In genomic region chr7:100673452-100673851, GRCm38 (mm10) we compare ENCODE assay signal across 24 mouse cellular contexts. TPM values are rescaled to one million over a fixed set of nuclear protein-coding genes. Genes with fewer than 3 reads are reported as not detected.
DNase-seq lines count a peak whose midpoint lies in the region; ATAC-seq and TF ChIP-seq lines count a peak whose summit lies in the region.
"Had no signal": no experiment of that assay in that cellular context is flagged by ENCODE, and none has a peak within 500 bp of the region (broad histone marks: within the 10 kb centered on the region; RNA-seq: fewer than 3 reads in every experiment).

No protein-coding gene starts in this region.

- H3K4me1 ChIP-seq in forebrain, postnatal 0 days (ENCODE audit: insufficient read depth): no peaks in the 10 kb centered on the region
- H3K4me1 ChIP-seq in forebrain, embryonic 16.5 days (replicated peaks; ENCODE audit: control insufficient read depth, insufficient read depth, low read length): no peaks in the 10 kb centered on the region
- no peaks in the 10 kb centered on the region for H3K4me1 ChIP-seq in midbrain, embryonic 16.5 days (ENCODE audit: control insufficient read depth, insufficient read depth, low read length)
- no peaks in the 10 kb centered on the region for H3K4me1 ChIP-seq in midbrain, embryonic 14.5 days (ENCODE audit: control insufficient read depth, insufficient read depth, low read length)
- no peaks in the 10 kb centered on the region for H3K4me1 ChIP-seq in intestine, embryonic 16.5 days (ENCODE audit: control insufficient read depth, insufficient read depth, low read length)
- H3K4me1 ChIP-seq in kidney, embryonic 15.5 days: 0 out of 2 replicates have a peak, but pooled peaks cover 3% of the 10 kb centered on the region
- H3K4me1 ChIP-seq: intestine, embryonic 15.5 days had no signal

- no peak overlapping the region for H3K27ac ChIP-seq in forebrain, postnatal 0 days (ENCODE audit: low read depth, low read length)
- no peak overlapping the region for H3K27ac ChIP-seq in forebrain, embryonic 16.5 days (ENCODE audit: low read length)
- H3K27ac ChIP-seq in midbrain, embryonic 16.5 days (ENCODE audit: low read length): no peak overlapping the region
- no peak overlapping the region for H3K27ac ChIP-seq in midbrain, embryonic 14.5 days (replicated peaks; ENCODE audit: low read depth, low read length)
- H3K27ac ChIP-seq in intestine, embryonic 16.5 days (ENCODE audit: low read length): no peak overlapping the region
- H3K27ac ChIP-seq in kidney, embryonic 15.5 days: no peak overlapping the region
- H3K27ac ChIP-seq: heart, adult 2 months; hindbrain, embryonic 14.5 days; intestine, embryonic 15.5 days had no signal

- TF ChIP-seq CTCF in forebrain, postnatal 0 days (IDR thresholded peaks at IDR 0.05; ENCODE audit: low read depth): no peak

- 67% methylated on average over 7 of the region's 7 CpGs for WGBS in forebrain, postnatal 0 days
- WGBS in forebrain, embryonic 16.5 days: 72% methylated on average over 7 of the region's 7 CpGs
- WGBS in midbrain, embryonic 16.5 days: 44% methylated on average over 7 of the region's 7 CpGs
- WGBS in midbrain, embryonic 14.5 days: 35% methylated on average over 7 of the region's 7 CpGs
- 69% methylated on average over 7 of the region's 7 CpGs for WGBS in intestine, embryonic 16.5 days
- 65% methylated on average over 7 of the region's 7 CpGs for WGBS in kidney, embryonic 15.5 days

- no peaks in the 10 kb centered on the region for H3K36me3 ChIP-seq in forebrain, postnatal 0 days (ENCODE audit: insufficient read depth)
- H3K36me3 ChIP-seq in forebrain, embryonic 16.5 days (ENCODE audit: control insufficient read depth, insufficient read depth): no peaks in the 10 kb centered on the region
- H3K36me3 ChIP-seq in midbrain, embryonic 16.5 days (ENCODE audit: control insufficient read depth, insufficient read depth, low read length): no peaks in the 10 kb centered on the region
- no peaks in the 10 kb centered on the region for H3K36me3 ChIP-seq in midbrain, embryonic 14.5 days (ENCODE audit: control insufficient read depth, insufficient read depth, low read length)
- no peaks in the 10 kb centered on the region for H3K36me3 ChIP-seq in intestine, embryonic 16.5 days (ENCODE audit: control insufficient read depth, insufficient read depth, low read length)
- H3K36me3 ChIP-seq in kidney, embryonic 15.5 days: no peaks in the 10 kb centered on the region
- H3K36me3 ChIP-seq: intestine, embryonic 15.5 days had no signal

- no peaks in the 10 kb centered on the region for H3K27me3 ChIP-seq in forebrain, postnatal 0 days (ENCODE audit: insufficient read depth, low read length)
- H3K27me3 ChIP-seq in forebrain, embryonic 16.5 days (replicated peaks; ENCODE audit: control insufficient read depth, insufficient read depth, low read length): no peaks in the 10 kb centered on the region
- H3K27me3 ChIP-seq in midbrain, embryonic 16.5 days (ENCODE audit: control insufficient read depth, insufficient read depth, low read depth, low read length): no peaks in the 10 kb centered on the region
- no peaks in the 10 kb centered on the region for H3K27me3 ChIP-seq in midbrain, embryonic 14.5 days (ENCODE audit: control insufficient read depth, insufficient read depth, low read length)
- no peaks in the 10 kb centered on the region for H3K27me3 ChIP-seq in intestine, embryonic 16.5 days (replicated peaks; ENCODE audit: control insufficient read depth, insufficient read depth, low read length)
- H3K27me3 ChIP-seq in kidney, embryonic 15.5 days: no peaks in the 10 kb centered on the region
- H3K27me3 ChIP-seq: intestine, embryonic 15.5 days had no signal

- peak; percentile 53; the same call in 1 of the 2 replicates for ATAC-seq in forebrain, postnatal 0 days
- no peak for ATAC-seq in forebrain, embryonic 16.5 days
- ATAC-seq in midbrain, embryonic 16.5 days: peak; percentile 58; the same call in 1 of the 2 replicates
- no peak for ATAC-seq in midbrain, embryonic 14.5 days (ENCODE audit: low FRiP score, low TSS enrichment)
- no peak for ATAC-seq in intestine, embryonic 16.5 days
- no peak for ATAC-seq in kidney, embryonic 15.5 days (replicated peaks; ENCODE audit: low FRiP score)
- ATAC-seq: forebrain, embryonic 14.5 days; intestine, embryonic 15.5 days had no signal

- no peak for DNase-seq in forebrain, postnatal 0 days
- DNase-seq in midbrain, embryonic 14.5 days: no peak
- DNase-seq in brain, adult 2 months (ENCODE audit: low read depth, low spot score): peak; percentile 60
- DNase-seq: adrenal gland, postnatal 10 days; adrenal gland, postnatal 36 days; B cell, adult 2 months; cerebellum, adult 11 months; cerebellum, adult 2 months; cerebellum, adult 9-11 months; cerebellum, postnatal 25 days; gastrocnemius, postnatal 10 days; gastrocnemius, postnatal 36 days; heart, adult 2 months; kidney, adult 18-20 months had no signal

- no peak overlapping the region for H3K9ac ChIP-seq in forebrain, postnatal 0 days
- H3K9ac ChIP-seq in forebrain, embryonic 16.5 days (replicated peaks; ENCODE audit: low read depth, low read length): no peak overlapping the region
- H3K9ac ChIP-seq in midbrain, embryonic 16.5 days (ENCODE audit: low read depth, low read length): no peak overlapping the region
- no peak overlapping the region for H3K9ac ChIP-seq in midbrain, embryonic 14.5 days (replicated peaks; ENCODE audit: low read length)
- no peak overlapping the region for H3K9ac ChIP-seq in intestine, embryonic 16.5 days (ENCODE audit: low read depth, low read length)
- no peak overlapping the region for H3K9ac ChIP-seq in kidney, embryonic 15.5 days
- H3K9ac ChIP-seq: hindbrain, embryonic 14.5 days; intestine, embryonic 15.5 days had no signal

- no peak overlapping the region for H3K4me3 ChIP-seq in forebrain, postnatal 0 days (ENCODE audit: low read depth, low read length)
- no peak overlapping the region for H3K4me3 ChIP-seq in forebrain, embryonic 16.5 days (replicated peaks; ENCODE audit: low read length)
- H3K4me3 ChIP-seq in midbrain, embryonic 16.5 days (ENCODE audit: low read depth, low read length): no peak overlapping the region
- no peak overlapping the region for H3K4me3 ChIP-seq in midbrain, embryonic 14.5 days (replicated peaks; ENCODE audit: low read depth, low read length)
- no peak overlapping the region for H3K4me3 ChIP-seq in intestine, embryonic 16.5 days (ENCODE audit: low read length)
- no peak overlapping the region for H3K4me3 ChIP-seq in kidney, embryonic 15.5 days (replicated peaks)
- H3K4me3 ChIP-seq: heart, adult 2 months; intestine, embryonic 15.5 days had no signal

- H3K4me2 ChIP-seq in forebrain, postnatal 0 days (ENCODE audit: low read depth): no peak overlapping the region
- H3K4me2 ChIP-seq in forebrain, embryonic 16.5 days (ENCODE audit: low read length): no peak overlapping the region
- H3K4me2 ChIP-seq in midbrain, embryonic 16.5 days (ENCODE audit: low read length): no peak overlapping the region
- H3K4me2 ChIP-seq in midbrain, embryonic 14.5 days (ENCODE audit: low read length): no peak overlapping the region
- no peak overlapping the region for H3K4me2 ChIP-seq in intestine, embryonic 16.5 days (ENCODE audit: low read depth, low read length)
- no peak overlapping the region for H3K4me2 ChIP-seq in kidney, embryonic 15.5 days
- H3K4me2 ChIP-seq: heart, embryonic 11.5 days; hindbrain, embryonic 14.5 days; intestine, embryonic 15.5 days had no signal

- no peaks in the 10 kb centered on the region for H3K9me3 ChIP-seq in forebrain, postnatal 0 days (ENCODE audit: low read length)
- no peaks in the 10 kb centered on the region for H3K9me3 ChIP-seq in forebrain, embryonic 16.5 days (ENCODE audit: control insufficient read depth, low read length)
- no peaks in the 10 kb centered on the region for H3K9me3 ChIP-seq in midbrain, embryonic 16.5 days (replicated peaks; ENCODE audit: control insufficient read depth, low read length, poor library complexity, severe bottlenecking)
- no peaks in the 10 kb centered on the region for H3K9me3 ChIP-seq in midbrain, embryonic 14.5 days (ENCODE audit: control insufficient read depth, low read length)
- no peaks in the 10 kb centered on the region for H3K9me3 ChIP-seq in intestine, embryonic 16.5 days (ENCODE audit: control insufficient read depth, low read length)
- H3K9me3 ChIP-seq in kidney, embryonic 15.5 days (replicated peaks): no peaks in the 10 kb centered on the region
- H3K9me3 ChIP-seq: intestine, embryonic 15.5 days had no signal

RNA-seq across cellular contexts. Expression of gene Plekhb1, which starts 11.2 kb away (rescaled TPM):
- total RNA-seq in forebrain, postnatal 0 days (2014; rRNA removed): 14.8 and 20.4 TPM in 2 replicates
- 22.1 and 22.8 TPM in 2 replicates for polyA plus RNA-seq in forebrain, postnatal 0 days (2015; fragmentation: Nextera tagmentation; extraction: Ambion mirVana)
- 7.1 and 7.6 TPM in 2 replicates for polyA plus RNA-seq in forebrain, embryonic 16.5 days (2015; fragmentation: Nextera tagmentation; extraction: Ambion mirVana)
- polyA plus RNA-seq in midbrain, embryonic 16.5 days (2015; fragmentation: Nextera tagmentation; extraction: Ambion mirVana): 9.7 and 17.4 TPM in 2 replicates
- polyA plus RNA-seq in midbrain, embryonic 14.5 days (2014; fragmentation: Nextera tagmentation; extraction: Ambion mirVana): 7.8 and 8.5 TPM in 2 replicates
- 15.1 and 15.8 TPM in 2 replicates for polyA plus RNA-seq in intestine, embryonic 16.5 days (2015; fragmentation: Nextera tagmentation; extraction: Ambion mirVana)
- polyA plus RNA-seq in kidney, embryonic 15.5 days (2015; fragmentation: Nextera tagmentation; extraction: Ambion mirVana): 3.5 and 4.4 TPM in 2 replicates
- total RNA-seq: granulocyte monocyte progenitor cell, adult 5-6 weeks; hematopoietic stem cell, adult 5-6 weeks had no signal

RNA-seq across cellular contexts. Expression of gene Fam168a, which starts 33.0 kb away (rescaled TPM):
- total RNA-seq in forebrain, postnatal 0 days (2014; rRNA removed): 84.0 and 116 TPM in 2 replicates
- 90.1 and 91.7 TPM in 2 replicates for polyA plus RNA-seq in forebrain, postnatal 0 days (2015; fragmentation: Nextera tagmentation; extraction: Ambion mirVana)
- polyA plus RNA-seq in forebrain, embryonic 16.5 days (2015; fragmentation: Nextera tagmentation; extraction: Ambion mirVana): 118 and 119 TPM in 2 replicates
- polyA plus RNA-seq in midbrain, embryonic 16.5 days (2015; fragmentation: Nextera tagmentation; extraction: Ambion mirVana): 100 and 104 TPM in 2 replicates
- polyA plus RNA-seq in midbrain, embryonic 14.5 days (2014; fragmentation: Nextera tagmentation; extraction: Ambion mirVana): 113 and 128 TPM in 2 replicates
- 21.2 and 24.9 TPM in 2 replicates for polyA plus RNA-seq in intestine, embryonic 16.5 days (2015; fragmentation: Nextera tagmentation; extraction: Ambion mirVana)
- polyA plus RNA-seq in kidney, embryonic 15.5 days (2015; fragmentation: Nextera tagmentation; extraction: Ambion mirVana): 38.4 and 46.1 TPM in 2 replicates

Comparison
In these comparisons a context has a peak if more than half of its experiments do, and no peak if none do; other contexts are left out.
1. ATAC-seq: peak in forebrain, postnatal 0 days (single experiment) and midbrain, embryonic 16.5 days (single experiment); none in forebrain, embryonic 16.5 days (single experiment), midbrain, embryonic 14.5 days (single experiment), intestine, embryonic 16.5 days (single experiment) and kidney, embryonic 15.5 days (single experiment).